Mouse (Mus musculus): ENCODE data around the gene Smyd5. TPM values are rescaled to one million over a fixed set of nuclear protein-coding genes. Genes with fewer than 3 reads are reported as not detected.

Gene Smyd5
- total RNA-seq (2021), result 10 to 100 TPM; 54.8 to 55.3 TPM
- long read RNA-seq, experiment 1, transcript Smyd5-201 (13 exons, 2,486 nt), result major isoform, 41 of 49 reads
- long read RNA-seq, experiment 1, partial matches to known transcripts, result 3 of 49 reads
- long read RNA-seq, experiment 1, other reads (novel, unspliced or antisense), result 5 of 49 reads
- long read RNA-seq, experiment 2, transcript Smyd5-201 (13 exons, 2,486 nt), result major isoform, 39 of 50 reads
- long read RNA-seq, experiment 2, partial matches to known transcripts, result 0 of 50 reads
- long read RNA-seq, experiment 2, other reads (novel, unspliced or antisense), result 9 of 50 reads

DNA sequence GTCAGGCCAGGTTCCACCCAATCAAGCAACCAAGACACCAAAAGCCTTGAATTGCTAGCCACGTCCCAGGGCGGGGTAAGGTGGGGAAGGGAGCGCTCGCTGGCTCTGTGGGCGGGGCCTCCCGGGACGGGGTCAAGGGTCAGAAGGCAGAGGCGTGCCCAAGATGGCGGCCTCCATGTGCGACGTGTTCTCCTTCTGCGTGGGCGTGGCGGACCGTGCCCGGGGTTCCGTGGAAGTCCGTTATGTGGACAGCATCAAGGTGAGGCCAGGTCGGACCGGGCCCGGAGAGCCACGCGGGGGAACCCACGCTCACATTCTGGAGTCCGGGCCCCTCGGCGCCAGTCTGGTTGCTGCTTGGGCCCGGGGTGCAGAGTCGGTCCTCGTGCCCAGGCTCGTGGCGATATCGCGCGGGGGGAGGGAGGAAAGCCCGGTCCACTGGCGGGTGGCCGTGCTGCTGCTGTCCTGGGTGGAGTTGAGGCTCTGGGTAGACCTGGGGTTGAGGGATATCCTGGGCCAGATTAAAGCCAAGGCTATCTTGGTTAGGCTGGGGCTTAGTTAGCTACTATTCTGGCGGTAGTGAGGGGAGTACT, at the start of gene Smyd5:
Smyd5 (plus strand) TSS at position 148 of the 590 bp plus-strand sequence.
- DNase-seq (ENCODE audit: low spot score in 2 of 2), result peak; percentile 82 to 84

DNA sequence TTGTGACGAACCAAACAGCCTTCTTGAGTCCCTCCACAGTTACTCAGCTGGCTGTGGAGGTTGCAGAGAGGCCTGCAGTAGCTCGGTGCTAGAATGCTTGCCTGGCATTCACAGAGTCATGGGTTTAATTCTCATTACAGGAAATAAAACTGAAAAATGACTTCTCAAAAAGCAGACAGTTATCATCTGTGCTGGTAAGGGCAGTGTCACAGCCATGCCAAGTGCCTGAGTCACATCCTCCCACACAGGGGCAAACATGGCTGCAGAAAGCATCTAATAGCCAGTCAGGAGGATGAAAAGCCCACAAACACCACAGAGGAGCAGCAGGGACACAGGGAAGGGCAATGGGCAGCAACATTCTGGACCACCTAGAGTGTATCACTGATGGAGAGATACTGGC, 49.0 kb upstream of the Smyd5 start:
- DNase-seq (ENCODE audit: low spot score in 2 of 2), result no peak

DNA sequence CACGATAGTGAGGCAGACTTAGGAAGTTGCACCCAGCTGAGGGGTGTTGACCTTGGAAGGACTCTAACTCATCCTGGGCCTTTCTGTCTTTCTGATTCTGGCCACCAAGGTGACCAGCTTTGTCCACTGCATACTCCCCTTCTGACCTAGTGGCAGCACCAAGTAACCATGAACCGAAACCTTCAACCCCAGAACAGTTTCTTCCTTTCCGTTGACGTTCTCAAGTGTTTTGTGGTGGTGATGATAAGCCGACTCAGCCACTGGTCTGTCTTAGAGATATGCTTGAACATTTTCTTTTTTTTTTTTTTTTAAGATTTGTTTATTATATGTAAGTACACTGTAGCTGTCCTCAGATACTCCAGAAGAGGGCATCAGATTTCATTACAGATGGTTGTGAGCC, 43.2 kb upstream of the Smyd5 start:
- no peak for DNase-seq (ENCODE audit: low spot score in 2 of 2)

DNA sequence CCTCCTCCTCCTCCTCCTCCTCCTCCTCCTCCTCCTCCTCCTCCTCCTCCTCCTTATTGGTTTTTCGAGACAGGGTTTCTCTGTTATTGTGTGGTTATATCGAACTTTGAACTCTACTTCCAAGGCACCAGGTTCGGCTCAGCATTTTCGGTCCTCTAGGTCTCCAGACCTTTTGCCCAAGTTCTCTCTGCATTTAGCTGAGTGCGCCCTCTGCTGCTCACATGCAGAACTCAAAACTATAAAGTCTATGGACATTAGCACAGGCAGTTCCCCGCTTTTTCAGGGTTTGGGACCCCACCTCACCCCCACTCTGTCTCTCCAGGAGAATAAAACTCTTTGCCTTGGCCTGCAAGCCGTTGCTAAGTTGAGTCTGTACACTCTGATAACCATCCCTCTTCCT, 40.0 kb upstream of the Smyd5 start:
- DNase-seq (ENCODE audit: low spot score in 2 of 2), result peak; percentile 66 to 75

DNA sequence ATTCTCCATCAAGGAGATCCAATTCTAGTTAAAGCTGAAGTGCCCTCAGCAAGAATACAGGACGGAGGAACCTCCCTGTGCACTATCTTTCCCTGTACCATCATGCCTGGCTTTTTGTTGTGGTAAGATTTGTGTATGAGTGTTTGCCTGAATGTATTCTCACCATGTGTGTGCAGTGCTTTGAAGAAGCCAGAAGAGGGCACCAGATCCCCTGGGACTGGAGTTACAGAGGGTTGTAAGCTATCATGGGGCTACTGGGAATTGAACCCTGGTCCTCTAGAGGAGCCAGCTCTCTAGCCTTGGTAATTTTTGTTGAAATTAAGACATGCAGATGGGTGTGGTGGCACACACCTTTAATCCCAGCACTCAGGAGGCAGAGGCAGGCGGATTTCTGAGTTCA, 36.4 kb upstream of the Smyd5 start:
- DNase-seq (ENCODE audit: low spot score in 2 of 2), result no peak

DNA sequence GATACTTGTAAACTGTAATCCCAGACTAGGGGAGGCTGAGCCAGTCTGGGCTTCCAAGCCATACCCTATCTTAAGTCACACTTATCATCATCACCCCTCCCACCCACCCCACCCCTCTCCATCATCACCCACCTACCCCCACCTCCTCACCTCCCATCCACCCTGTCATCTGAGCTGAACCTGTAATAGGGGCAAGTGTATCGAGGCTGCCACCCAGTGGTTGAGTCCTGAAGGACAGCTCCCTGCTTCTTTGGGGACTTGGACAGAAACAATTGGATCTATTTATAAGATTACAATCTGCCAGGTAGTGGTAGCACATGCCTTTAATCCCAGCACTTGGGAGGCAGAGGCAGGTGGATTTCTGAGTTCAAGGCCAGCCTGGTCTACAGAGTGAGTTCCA, 34.6 kb upstream of the Smyd5 start:
- peak; percentile 49 to 63 for DNase-seq (ENCODE audit: low spot score in 2 of 2)

DNA sequence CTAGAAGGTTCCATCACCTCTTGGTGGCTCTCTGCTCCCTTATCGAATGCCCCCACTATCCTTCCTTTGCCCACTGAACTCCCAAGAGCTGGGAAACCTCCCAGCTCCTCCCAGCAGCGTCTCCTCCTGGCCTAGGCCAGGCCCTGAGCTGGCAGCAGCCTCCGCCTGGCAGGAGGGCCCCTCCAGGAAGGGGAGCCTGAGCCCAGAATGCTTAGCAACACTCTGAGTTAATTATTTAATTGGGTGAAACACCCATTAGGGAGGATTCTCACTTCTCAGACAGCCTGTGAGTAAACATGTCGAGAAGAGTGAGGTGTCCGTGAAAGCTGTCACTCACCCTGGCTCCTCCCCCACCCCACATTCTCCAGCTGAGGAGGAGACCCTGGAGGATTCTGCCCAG, 32.1 kb upstream of the Smyd5 start:
- DNase-seq (ENCODE audit: low spot score in 2 of 2), result no peak

DNA sequence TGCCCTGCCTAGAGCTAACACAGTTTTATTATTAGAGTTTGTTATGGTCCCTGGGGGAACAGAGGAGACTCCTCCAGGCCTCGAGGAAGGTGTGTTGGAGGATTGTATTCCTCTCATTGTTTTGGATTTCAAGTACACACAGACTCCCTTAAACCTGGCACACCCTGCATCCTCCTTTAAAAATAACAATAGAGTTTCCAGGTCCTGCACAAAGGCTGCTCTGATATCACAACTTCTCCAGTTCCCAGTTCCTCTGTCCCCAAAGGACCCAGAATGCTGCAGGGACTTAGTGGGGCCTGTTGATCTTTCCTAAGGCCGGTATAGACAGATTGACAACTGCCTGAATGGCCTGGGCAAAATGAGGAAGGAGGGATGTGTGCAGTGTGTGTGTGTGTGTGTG, 29.2 kb upstream of the Smyd5 start:
- DNase-seq (ENCODE audit: low spot score in 2 of 2), result no peak

DNA sequence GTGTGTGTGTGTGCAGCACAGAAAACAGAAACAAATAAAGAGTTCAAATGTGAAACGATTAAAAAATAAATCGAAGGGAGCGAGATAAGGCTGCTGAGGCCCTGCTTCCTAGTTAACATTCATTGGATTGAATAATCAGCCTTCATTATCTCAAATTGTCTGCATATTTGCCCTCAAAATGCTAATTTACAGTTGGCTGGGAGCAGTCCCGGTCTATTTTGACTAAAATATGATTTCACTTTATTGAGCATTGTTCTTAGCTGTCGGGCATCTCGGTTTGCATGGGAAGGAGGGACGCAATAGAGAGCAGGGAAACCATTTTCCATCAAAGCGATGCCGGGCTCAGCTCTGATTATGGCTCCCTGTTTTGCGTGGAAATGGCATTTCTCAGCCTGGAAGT, 28.8 kb upstream of the Smyd5 start:
- DNase-seq (ENCODE audit: low spot score in 2 of 2), result no peak

DNA sequence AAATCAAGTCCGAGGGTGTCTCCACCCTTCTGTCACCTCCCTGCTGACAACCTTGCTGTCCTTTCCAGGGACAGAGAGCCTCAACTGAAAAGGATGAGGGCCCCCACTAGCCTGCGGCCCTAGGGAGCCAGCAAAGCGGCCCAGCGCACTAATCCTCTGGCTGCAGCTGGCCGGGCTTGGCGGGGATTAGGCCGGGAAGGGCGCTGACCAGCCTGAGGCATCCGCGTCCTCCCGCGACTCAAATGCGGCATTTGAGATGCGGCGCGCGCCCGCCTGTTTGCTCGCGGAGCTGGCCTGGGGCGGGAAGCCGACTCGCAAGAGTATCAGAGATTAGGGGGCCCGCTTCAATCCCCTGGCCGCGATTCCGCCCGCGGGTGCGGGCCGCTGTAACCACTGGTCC, 22.8 kb upstream of the Smyd5 start:
- peak in 1 of 2 experiments; percentile 6 for DNase-seq (ENCODE audit: low spot score in 2 of 2)

DNA sequence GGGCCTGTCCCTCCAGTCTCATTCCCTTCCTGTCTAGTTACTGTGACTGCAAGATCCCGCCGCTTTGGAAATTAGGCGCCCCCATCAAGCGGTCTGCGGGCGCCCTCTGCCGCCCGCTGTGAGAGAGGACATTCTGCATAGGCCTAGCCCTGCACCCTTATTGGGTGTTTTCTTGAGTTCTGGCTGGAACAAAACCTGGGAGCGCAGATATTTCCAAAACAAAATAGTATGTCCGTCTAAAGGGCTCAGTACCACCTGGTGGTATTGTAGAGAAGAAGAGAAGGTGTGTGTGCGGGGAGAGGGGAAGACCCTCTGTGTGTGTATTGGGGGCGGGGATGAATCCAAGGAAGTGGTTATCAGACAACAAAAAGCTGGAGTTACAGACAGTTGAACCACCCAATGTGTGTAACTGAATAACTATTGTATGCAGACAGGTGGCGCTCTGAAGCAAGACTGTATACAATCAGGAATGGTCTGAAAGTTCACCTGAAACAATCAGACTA, 21.0 kb upstream of the Smyd5 start:
- peak; percentile 31 to 52 for DNase-seq (ENCODE audit: low spot score in 2 of 2)

DNA sequence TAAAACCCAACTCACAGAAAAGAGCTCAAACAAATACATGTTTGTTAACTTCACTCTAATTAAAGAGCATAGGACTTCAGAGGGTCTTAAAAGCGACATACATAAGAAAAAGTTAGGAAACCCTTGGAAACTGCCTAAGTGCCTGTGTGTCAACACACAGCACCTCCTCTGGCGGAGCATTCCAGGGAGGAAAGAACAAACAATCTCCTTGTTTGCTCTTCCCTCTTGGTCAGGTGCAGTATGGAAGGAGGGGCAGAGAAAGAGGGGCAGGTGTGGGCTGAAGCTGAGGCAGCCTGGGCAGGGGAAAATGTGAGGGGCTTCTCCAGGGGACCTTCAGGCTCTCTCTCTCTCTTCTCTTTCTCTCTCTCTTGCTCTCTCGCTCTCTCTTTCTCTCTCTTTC, 16.0 kb upstream of the Smyd5 start:
- no peak for DNase-seq (ENCODE audit: low spot score in 2 of 2)

DNA sequence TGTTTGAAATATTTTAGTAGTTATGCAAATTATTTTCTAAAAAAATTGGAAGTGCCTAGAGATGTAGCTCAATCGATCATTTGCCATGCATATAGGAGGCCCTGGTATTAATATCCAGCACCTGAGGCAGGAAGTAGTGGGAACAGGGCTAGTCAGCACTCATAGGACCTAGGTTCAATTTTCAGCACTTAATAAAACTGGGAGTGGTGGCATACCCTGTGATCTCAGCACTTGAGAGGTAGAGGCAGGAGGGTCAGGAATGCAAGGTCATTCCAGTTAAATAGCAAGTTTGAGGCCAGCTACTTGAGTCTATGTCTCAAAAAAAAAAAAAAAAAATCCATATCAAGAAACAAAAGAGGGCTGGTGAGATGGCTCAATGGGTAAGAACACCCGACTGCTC, 12.6 kb upstream of the Smyd5 start:
- DNase-seq (ENCODE audit: low spot score in 2 of 2), result no peak

DNA sequence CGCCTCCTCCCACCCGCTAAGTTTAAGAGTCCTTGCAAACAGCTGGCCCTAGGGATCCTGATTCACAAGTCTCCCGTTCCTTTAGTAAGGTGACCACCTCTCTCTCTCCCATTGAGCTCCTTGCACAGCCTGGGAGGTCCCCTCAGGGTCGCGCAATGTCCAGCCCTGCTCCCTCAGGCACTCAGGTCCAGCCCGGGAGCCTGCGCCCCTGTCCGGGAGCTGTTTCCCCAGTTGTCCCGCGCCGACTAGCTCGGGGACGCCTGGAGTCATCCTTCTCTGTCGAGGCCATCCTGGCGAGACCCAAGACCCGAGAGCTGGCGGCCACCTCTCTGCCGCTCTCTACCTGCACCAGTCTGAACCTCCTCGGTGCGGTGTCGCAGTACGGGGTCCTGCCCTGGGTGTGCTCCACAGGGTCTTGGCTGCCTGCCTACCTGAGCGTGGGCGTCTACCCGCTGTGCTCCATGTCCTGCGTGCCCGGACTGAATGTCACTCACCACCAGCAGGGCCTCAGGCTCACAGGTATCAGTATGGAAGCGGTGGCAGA, 7.9 kb upstream of the Smyd5 start, which contains the start of gene Noto:
Noto (plus strand) TSS at position 51 of the 544 bp plus-strand sequence.
- DNase-seq (ENCODE audit: low spot score in 2 of 2), result no peak

DNA sequence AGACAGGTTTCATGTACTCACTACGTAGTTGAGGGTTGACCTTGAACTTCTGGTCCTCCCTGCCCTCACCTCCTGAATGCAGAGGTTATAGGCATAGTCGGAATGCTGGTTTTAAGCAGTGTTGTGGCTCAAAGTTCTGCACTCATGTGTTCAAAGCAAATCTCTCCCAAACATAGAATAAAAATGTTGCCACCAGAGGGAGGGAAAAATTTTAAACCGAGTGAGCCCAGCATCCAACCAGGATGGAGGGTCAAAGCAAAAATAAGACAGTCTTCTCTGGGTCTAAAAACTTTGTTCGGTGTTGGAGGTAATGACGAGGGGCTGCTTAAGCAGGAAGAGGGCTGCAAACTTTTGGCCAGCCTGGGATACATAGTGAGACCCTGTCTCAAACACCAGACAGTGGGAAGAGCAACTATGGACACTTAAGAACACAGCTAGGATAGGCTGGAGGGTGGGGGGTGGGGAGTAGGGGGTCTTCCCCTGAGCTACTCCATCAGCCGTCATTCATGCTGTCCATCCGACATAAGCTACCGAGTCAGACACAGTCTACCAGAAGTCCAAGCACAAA, 431 bp upstream of the Smyd5 start:
- DNase-seq (ENCODE audit: low spot score in 2 of 2), result no peak

DNA sequence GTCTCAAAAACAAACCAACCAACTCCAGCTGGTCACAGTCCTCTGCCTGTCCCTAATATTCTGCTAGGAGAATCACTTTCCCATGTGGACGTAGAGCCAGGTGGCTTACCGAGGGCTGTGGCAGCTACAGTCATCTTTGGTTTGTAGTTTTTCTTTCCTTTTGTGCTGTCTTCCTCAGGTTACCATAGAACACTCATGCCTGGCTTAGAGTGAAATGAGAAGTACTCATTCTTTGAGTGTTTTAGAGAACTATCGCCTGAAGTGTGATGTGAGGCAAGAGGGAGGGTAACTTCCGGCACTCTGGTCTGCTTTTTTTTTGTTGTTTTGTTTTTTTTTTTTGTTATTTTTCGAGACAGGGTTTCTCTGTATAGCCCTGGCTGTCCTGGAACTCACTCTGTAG, 2.1 kb downstream of the Smyd5 start:
- DNase-seq (ENCODE audit: low spot score in 2 of 2), result no peak

DNA sequence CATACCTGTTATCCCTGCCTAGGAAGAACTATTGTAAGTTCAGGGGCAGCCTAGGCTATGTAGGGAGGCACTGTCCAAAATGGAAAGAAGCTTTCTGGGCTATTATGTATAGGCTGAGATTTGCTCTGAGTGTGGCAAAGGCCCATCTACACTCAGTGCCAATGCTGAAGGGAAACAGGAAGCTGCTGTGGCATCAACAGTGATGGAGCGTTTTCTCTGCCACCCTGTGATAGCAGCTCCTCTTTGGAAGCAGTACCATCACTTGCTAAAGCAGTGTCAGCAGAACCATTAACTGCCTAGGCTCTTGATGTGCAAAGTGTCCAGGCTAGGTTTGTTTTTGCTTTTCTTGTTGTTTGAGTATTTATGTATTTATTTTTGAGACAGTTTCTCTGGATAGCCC, 4.4 kb downstream of the Smyd5 start:
- no peak for DNase-seq (ENCODE audit: low spot score in 2 of 2)

DNA sequence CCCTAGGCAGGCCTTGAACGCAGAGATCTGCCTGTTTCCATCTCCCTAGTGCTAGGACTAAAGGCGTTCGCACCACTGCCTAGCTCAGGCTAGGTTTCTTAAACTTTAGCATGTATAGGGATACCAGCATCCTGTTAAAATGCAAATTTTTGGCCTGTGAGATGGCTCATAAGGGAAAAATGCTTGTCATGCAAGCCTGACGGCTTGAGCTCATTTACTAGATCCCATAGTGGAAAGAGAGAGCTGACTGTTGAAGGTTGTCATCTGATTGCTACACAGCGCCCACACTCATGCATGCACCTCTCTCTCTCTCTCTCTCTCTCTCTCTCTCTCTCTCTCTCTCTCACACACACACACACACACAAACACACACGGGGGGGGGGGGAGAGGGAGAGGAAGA, 4.8 kb downstream of the Smyd5 start:
- DNase-seq (ENCODE audit: low spot score in 2 of 2), result no peak

DNA sequence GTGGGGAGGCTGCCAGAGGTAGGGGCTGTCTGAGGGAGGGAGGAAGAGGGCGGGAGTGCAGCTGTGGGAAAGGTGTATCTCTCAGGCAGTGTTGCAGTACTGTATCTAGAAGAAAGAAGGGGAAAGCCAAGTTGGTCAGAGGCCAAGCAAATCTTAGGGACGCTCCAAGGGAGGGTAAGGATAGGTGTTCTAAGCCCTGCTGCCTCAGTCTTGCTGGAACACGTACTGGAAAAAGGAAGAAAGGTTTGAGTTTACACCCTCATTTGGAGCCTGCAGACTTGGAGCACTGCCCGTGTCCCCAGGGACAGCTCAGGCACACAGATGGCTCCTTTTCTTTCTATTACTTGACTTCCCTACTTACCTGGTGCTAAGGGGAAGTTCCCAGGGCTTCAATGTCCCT, 9.4 kb downstream of the Smyd5 start:
- no peak for DNase-seq (ENCODE audit: low spot score in 2 of 2)

DNA sequence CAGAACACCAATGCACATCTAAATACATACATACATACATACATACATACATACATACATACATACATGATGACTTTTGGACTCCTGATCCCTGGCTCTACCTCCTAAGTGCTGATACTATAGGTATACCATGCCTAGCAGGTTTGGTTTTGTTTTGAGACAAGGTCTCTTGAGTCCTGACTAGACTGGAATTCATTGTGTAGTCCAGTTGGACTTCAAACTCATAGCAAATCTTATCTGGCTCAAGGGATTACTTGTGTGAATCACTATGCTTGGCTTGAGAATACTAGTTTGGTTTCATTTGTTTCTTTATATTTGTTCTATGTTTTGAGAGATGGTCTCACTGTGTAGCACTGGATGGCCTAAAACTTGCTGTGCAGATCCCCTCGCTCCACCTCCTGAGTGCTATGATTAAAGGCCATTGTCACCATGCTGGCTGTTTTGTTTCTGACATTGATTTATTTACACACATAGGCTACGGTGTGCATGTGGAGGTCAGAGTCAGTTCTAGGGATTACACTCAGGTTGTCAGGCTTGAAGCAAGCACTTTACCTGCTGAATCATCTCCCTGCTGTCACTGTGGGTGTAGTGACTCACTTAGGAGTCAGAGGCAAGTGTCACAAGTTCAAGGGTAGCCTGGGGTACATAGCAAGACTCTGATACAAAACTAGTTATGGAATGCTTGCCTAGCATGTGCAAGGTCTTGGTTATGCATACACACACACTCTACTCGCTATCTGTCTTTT, 11.9 kb downstream of the Smyd5 start:
- DNase-seq (ENCODE audit: low spot score in 2 of 2), result no peak

DNA sequence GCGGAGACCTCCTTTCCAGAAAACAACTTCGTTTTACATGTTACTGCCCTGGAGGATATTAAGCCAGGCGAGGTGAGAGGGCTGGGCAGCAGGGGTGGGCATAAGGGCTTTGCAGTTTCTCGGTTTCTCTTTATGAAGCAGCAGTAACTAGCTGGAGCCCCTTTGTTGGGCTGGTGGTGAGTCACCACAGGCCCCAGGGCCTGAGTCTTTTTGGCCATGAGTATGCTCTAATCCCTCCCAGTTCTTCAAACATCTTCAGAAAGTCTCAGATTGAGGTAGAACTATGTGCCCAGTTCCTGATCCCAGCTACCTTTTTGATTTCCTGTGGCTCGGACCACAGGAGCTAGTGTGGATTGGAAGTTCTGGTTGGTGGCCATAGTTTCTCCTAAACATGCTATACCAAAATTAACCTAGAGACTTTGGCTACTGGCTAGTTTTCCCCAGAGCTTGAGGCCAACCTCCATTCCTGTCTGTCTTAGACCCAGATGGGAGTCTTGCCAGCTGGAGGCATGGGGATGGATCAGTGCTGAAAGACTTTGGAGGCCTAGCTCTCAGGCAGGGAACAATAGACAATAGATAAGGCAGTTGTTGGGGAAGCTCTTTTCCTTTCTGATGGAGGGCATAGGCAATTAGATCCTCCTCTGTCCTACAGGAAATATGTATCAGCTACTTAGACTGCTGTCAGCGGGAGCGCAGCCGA, 12.6 kb downstream of the Smyd5 start:
- no peak for DNase-seq (ENCODE audit: low spot score in 2 of 2)

Measured in left cerebral cortex, adult 18-20 months (tissue).